Mouse (Mus musculus): ENCODE data around the gene Sele. TPM values are rescaled to one million over a fixed set of nuclear protein-coding genes. Genes with fewer than 3 reads are reported as not detected.

Gene Sele
- total RNA-seq, 2 experiments from 2014 or later: 0.12 TPM; not detected in 1

GRCm38 (mm10) chr1:164071111-164071510 is 23.1 kb downstream of the Sele start:
- no peak for DNase-seq (ENCODE audit: low spot score in 2 of 2)

DNA sequence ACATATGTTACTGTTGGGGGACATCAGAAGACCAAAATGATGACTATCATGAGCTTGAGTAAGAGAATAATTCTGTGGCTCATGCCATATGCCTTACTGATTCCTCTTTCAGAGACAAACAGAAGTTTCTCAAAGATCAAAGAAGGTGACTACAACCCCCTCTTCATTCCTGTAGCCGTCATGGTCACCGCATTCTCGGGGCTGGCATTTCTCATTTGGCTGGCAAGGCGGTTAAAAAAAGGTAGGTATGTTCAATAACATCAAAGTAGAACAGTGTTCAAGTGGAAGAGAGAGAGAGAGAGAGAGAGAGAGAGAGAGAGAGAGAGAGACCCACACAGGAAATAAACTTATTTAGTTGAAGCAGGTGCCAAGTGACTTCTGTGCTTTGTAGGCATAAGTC is 24.0 kb downstream of the Sele start:
- DNase-seq (ENCODE audit: low spot score in 2 of 2): no peak

- DNase-seq (ENCODE audit: low spot score in 2 of 2): no peak
These were observed 25.1 kb downstream of the Sele start for GRCm38 (mm10) chr1:164073091-164073490.

- DNase-seq (ENCODE audit: low spot score in 2 of 2): no peak
These were observed 25.8 kb downstream of the Sele start for GRCm38 (mm10) chr1:164073803-164074202.

GRCm38 (mm10) chr1:164074606-164075140 is 26.6 kb downstream of the Sele start:
- no peak for DNase-seq (ENCODE audit: low spot score in 2 of 2)

DNA sequence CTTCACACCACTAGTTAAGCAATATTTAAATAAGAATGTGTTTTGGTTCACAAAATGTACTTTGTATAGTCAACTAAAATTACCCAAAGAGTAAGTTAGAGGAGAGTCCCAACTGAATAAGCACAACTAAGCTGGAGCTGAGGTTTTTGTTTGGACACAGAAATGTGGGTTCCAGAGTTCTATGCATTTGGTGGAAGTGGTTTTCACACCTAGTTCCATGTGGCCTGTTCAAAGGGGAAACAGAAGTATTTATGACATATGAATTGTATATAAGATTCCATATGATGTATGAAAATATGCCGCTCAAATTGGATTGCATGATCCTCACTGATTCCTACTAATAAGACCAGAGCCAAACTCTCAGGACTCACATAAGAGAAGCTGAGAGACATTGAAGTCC is 27.4 kb downstream of the Sele start:
- no peak for DNase-seq (ENCODE audit: low spot score in 2 of 2)

DNA sequence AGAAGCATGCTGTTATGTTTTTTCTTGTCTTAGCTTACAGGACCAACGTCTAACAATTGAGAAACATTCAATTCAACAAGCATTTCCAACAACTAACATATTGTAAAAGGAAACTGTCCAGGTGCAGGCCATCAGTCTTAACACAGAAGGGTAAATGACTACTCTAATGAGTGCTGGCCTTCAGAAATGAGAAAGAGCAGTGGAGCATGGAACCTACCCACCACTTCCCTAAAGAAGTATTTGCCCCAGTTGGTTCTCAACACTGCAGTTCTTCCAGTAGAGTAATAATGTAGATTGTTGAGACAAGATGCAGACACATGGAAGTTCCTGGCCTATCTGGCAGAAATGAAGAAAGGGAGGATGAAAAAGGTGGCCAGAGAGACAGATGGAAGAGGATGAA is 28.4 kb downstream of the Sele start:
- no peak for DNase-seq (ENCODE audit: low spot score in 2 of 2)

DNA sequence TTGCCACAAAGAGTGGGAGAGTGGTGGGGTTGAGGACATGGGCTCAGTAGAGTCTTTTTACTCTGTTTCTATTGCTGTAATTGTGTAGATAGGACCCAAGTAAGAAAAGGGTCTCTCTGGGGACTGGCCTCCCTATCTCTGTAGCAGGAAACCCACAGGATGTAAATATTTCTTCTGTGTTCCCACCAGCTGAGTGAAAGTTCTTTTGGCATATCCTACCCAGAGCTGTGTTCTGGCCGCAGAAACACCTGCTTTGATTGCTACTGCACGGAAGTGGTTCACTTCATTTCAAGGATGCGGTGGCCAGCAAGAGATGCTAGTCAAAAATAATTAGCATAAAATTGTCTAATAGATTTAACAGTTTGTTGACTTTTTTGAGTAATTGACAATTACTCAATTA is 29.0 kb downstream of the Sele start:
- DNase-seq (ENCODE audit: low spot score in 2 of 2): no peak

DNA sequence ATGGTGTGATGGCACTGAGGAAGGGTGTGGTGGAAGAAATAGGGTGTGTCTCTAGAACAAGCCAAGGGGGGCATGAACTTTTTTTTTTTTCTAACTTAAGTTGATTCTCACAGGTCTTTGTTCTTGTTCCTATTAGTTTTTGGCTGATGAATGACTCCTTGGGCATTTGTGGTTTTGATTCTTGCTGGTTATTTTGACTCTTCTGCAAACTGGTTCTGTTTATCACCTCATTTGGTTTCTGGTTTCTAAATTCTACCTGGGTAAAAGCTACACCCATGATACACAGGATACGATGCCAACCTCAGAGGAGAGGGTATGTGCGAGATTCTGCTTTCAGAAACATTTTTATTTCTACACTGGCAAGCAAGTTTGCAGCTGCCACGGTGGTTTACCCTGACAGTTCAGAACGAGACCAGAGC is 30.3 kb downstream of the Sele start:
- DNase-seq (ENCODE audit: low spot score in 2 of 2): no peak

DNA sequence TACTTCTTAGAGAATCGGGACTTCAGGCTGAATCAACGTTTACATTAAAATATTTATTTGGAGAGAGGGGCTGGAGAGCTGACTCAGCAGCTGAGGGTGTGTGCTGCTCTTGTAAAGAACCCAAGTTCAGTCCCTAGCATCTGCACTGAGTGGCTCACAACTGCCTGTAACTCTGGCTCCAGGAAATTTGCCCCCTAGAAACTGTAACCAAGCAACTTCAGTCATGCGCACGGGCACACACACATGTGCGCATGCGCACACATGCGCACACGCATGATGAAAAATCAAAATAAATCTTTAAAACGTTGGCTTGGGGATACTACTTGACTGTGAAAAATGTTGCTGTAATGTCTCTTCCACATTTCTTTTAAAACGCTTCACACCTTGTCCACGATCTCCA is 31.1 kb downstream of the Sele start:
- no peak for DNase-seq (ENCODE audit: low spot score in 2 of 2)

DNA sequence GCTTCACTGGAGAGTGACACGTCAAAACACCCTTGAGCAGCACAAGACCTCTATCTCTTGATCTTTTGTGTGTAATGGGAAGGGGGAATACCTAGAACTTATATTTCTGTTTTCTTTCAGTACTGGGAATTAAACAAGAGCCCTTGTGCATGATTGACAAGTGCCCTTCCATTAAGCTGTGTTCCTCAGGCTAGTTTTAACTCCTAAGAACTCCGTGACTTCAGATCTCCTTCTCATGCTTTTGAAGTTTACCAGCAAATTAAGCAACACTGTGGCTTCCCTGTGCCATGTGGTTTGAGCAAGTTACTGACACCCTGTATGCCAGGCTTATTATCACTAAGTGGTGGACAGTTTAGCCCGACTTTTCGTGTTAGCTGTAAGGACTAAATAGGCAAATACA is 35.0 kb downstream of the Sele start:
- DNase-seq (ENCODE audit: low spot score in 2 of 2): no peak

- DNase-seq (ENCODE audit: low spot score in 2 of 2): no peak
These were observed 38.8 kb downstream of the Sele start for GRCm38 (mm10) chr1:164086797-164087196.

- DNase-seq (ENCODE audit: low spot score in 2 of 2): no peak
These were observed 39.8 kb downstream of the Sele start for GRCm38 (mm10) chr1:164087872-164088271.

DNA sequence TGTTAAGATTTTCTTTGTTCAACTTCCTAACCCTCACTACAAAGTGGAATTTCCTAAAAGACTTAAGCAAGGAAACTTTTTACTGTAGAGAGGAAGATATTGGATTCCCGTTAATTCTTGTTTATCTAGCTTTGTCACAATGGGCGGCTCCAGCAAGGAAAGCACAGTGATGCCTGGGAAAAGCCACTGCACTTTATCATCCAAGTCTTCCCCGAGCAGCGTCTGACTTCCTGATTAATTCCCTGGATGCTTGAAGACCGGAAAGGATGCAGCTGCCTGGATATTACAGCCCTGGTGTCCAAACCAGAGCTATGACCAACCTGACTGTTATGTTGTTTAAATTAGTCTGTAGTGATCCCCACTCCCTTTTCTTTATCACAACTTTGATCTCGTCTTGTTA is 48.7 kb downstream of the Sele start:
- no peak for DNase-seq (ENCODE audit: low spot score in 2 of 2)

DNA sequence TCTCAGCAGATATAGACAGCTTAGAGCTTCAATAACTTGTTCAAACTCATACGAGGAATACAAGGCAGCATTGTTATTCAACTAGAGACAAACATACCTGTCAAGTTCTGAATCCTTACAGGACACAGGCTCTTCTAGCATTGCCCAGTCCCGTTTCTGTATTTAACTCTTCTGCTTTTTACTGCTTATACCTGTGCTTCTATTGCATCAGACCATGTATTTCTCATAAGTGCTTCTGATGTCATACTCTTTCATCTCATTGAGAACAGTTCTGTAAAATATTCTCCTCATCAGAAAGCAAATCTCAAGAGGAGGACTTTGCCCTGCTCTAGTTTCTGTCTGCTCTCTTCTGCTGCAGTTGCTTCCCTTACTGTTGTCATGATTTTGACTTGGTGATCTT is 49.9 kb downstream of the Sele start:
- DNase-seq (ENCODE audit: low spot score in 2 of 2): no peak

GRCm38 (mm10) chr1:164098372-164098771 is 50.3 kb downstream of the Sele start:
- DNase-seq (ENCODE audit: low spot score in 2 of 2): no peak

Other genes starting within 250 kb of the Sele start
- 10 to 100 TPM; 21.0 to 22.3 TPM for gene Scyl3, start 119.1 kb upstream of the Sele start, total RNA-seq (2021)
- gene BC055324, start 53.4 kb upstream of the Sele start, total RNA-seq (2021): 1 to 10 TPM in 1 of 2 experiments, under 1 TPM in 1; 0.91 to 1.0 TPM
- gene Mettl18, start 53.3 kb upstream of the Sele start, total RNA-seq (2021): 1 to 10 TPM; 5.4 to 5.7 TPM
- gene Sell, start 13.7 kb downstream of the Sele start, total RNA-seq (2021): not detected
- gene Selp, start 67.0 kb downstream of the Sele start, total RNA-seq (2021): not detected
- gene F5, start 103.6 kb downstream of the Sele start, total RNA-seq (2021): under 1 TPM; 0.42 to 0.72 TPM
- gene Slc19a2, start 200.8 kb downstream of the Sele start, total RNA-seq (2021): 10 to 100 TPM; 13.7 TPM
- 10 to 100 TPM; 24.6 to 25.3 TPM for gene Ccdc181, start 227.4 kb downstream of the Sele start, total RNA-seq (2021)

Measured in left cerebral cortex, adult 18-20 months (tissue).